Mouse (Mus musculus): ENCODE measurements around the gene Nlgn2.

DNA sequence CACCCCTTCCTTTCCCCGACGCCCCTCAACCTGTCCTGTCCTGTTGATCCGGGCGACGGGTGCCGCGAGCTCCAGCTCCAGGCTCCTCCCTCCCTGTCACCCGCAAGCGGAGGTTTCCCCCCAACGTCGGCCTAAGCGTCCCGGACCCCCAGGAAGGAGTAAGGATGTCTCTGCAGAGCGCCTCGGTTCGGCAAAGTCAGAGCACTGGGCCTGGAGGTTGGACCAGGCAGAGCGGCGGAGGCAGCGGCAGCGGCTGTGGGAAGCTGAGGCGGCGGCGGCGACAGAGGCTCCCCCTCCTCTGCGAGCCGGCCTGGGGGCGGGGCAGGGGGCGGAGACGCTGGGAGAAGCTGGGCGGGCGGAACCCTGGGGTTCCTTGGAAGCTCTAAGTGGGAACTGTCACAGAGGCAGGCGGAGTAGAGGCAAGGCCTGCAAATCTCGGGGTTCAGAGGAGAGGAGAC is 34.9 kb downstream of the Nlgn2 start:
- TF ChIP-seq CTCF (IDR thresholded peaks at IDR 0.05; ENCODE audit: low read depth, low read length) (no peak), EP300 (IDR thresholded peaks at IDR 0.05; ENCODE audit: insufficient read depth, low read depth, low read length) (no peak)

All from ES-Bruce4 (cell line).